9 mouse cellular contexts compared by ENCODE assay signal in the genomic region with DNA sequence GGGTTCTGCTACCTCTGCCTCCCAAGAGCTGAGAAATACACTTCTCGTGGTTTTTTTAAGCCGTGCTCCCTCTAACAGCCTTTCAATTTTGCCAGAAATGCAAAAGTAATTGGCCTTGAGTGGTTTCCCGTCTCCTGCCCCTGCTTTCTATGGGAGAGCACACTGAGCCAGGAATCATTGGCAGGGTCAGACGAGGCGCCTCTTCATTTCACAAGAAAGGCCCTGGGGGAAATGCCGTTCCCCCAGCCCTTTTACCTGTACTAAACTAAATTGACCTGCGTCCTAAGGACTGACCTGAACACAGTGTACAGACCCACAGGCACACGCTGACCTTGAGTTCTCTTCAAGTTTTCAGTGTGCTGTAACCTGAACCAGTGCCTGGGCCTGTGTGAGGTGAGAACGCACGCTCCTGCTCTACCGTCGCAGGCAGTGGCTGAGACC. TPM values are rescaled to one million over a fixed set of nuclear protein-coding genes. Genes with fewer than 3 reads are reported as not detected.
DNase-seq lines count a peak whose midpoint lies in the region; ATAC-seq lines count a peak whose summit lies in the region.
"Had no signal": no experiment of that assay in that cellular context is flagged by ENCODE, and none has a peak within 500 bp of the region (broad histone marks: within the 10 kb centered on the region; RNA-seq: fewer than 3 reads in every experiment).

No protein-coding gene starts in this region.

- H3K27me3 ChIP-seq in hindbrain, embryonic 10.5 days (ENCODE audit: insufficient read depth, poor library complexity, severe bottlenecking): no peaks in the 10 kb centered on the region
- H3K27me3 ChIP-seq in hindbrain, embryonic 14.5 days (ENCODE audit: control insufficient read depth, insufficient read depth, low read length): no peaks in the 10 kb centered on the region
- H3K27me3 ChIP-seq: liver, embryonic 15.5 days had no signal

- peaks cover 63% of the 10 kb centered on the region for H3K4me1 ChIP-seq in hindbrain, embryonic 10.5 days (replicated peaks)
- H3K4me1 ChIP-seq in hindbrain, embryonic 14.5 days (replicated peaks; ENCODE audit: control insufficient read depth, insufficient read depth, low read length): peaks cover 30% of the 10 kb centered on the region
- H3K4me1 ChIP-seq in brown adipose tissue, adult 24 weeks (ENCODE audit: control insufficient read depth, insufficient read depth, insufficient read length, low read length): peaks cover 49% of the 10 kb centered on the region

- no peaks in the 10 kb centered on the region for H3K9me3 ChIP-seq in hindbrain, embryonic 10.5 days
- no peaks in the 10 kb centered on the region for H3K9me3 ChIP-seq in hindbrain, embryonic 14.5 days (ENCODE audit: control insufficient read depth, low read length)
- H3K9me3 ChIP-seq: liver, embryonic 15.5 days had no signal

- H3K27ac ChIP-seq in hindbrain, embryonic 10.5 days: 0 out of 2 replicates have a peak overlapping the region, but pooled peaks have one; percentile 75
- H3K27ac ChIP-seq in hindbrain, embryonic 14.5 days: no peak overlapping the region
- peak overlapping the region; percentile 87 for H3K27ac ChIP-seq in brown adipose tissue, adult 24 weeks (replicated peaks; ENCODE audit: low read depth, low read length)
- H3K27ac ChIP-seq: liver, embryonic 15.5 days had no signal

- H3K9ac ChIP-seq in hindbrain, embryonic 14.5 days: no peak overlapping the region
- H3K9ac ChIP-seq: liver, embryonic 15.5 days had no signal

- no peak overlapping the region for H3K4me3 ChIP-seq in hindbrain, embryonic 10.5 days
- H3K4me3 ChIP-seq in hindbrain, embryonic 14.5 days (replicated peaks; ENCODE audit: low read length): no peak overlapping the region
- peak overlapping the region; percentile 42 for H3K4me3 ChIP-seq in brown adipose tissue, adult 24 weeks (ENCODE audit: insufficient read depth, low read depth, low read length)
- H3K4me3 ChIP-seq: liver, embryonic 15.5 days had no signal

- peaks cover 54% of the 10 kb centered on the region for H3K36me3 ChIP-seq in hindbrain, embryonic 10.5 days
- peaks cover 26% of the 10 kb centered on the region for H3K36me3 ChIP-seq in hindbrain, embryonic 14.5 days (replicated peaks; ENCODE audit: control insufficient read depth, insufficient read depth)

- no peak for DNase-seq in hindbrain, embryonic 10.5 days (ENCODE audit: low spot score)
- DNase-seq in hindbrain, embryonic 14.5 days (ENCODE audit: low spot score): no peak
- peak; percentile 52 for DNase-seq in Muller cell, postnatal 12 days (ENCODE audit: inconsistent ontology term)
- peak; percentile 34 for DNase-seq in kidney, postnatal 10 days
- no peak for DNase-seq in embryo, embryonic 10.5 days (ENCODE audit: low spot score)
- DNase-seq in cerebellum, postnatal 14 days: no peak
- DNase-seq: thymus, postnatal 4 days had no signal

- ATAC-seq in hindbrain, embryonic 14.5 days (ENCODE audit: low FRiP score): no peak

- 81% methylated on average over 12 of the region's 12 CpGs for WGBS in hindbrain, embryonic 10.5 days
- WGBS in hindbrain, embryonic 14.5 days: 83% methylated on average over 12 of the region's 12 CpGs

- H3K4me2 ChIP-seq in hindbrain, embryonic 14.5 days (replicated peaks): no peak overlapping the region
- H3K4me2 ChIP-seq: liver, embryonic 15.5 days had no signal

RNA-seq across cellular contexts. Expression of gene Cyp17a1, which starts 26.9 kb away (rescaled TPM):
- not detected in 2 replicates for polyA plus RNA-seq in hindbrain, embryonic 10.5 days (2016; fragmentation: Nextera tagmentation; extraction: Ambion mirVana)
- not detected in 2 replicates for polyA plus RNA-seq in hindbrain, embryonic 14.5 days (2014; fragmentation: Nextera tagmentation; extraction: Ambion mirVana)
- polyA plus RNA-seq in brown adipose tissue, adult 24 weeks (2012; ENCODE audit: insufficient read depth, insufficient read length, missing spikeins): not detected in 2 replicates

RNA-seq across cellular contexts. Expression of gene Borcs7, which starts 43.6 kb away (rescaled TPM):
- 14.4 and 15.7 TPM in 2 replicates for polyA plus RNA-seq in hindbrain, embryonic 10.5 days (2016; fragmentation: Nextera tagmentation; extraction: Ambion mirVana)
- polyA plus RNA-seq in hindbrain, embryonic 14.5 days (2014; fragmentation: Nextera tagmentation; extraction: Ambion mirVana): 21.2 and 26.6 TPM in 2 replicates
- polyA plus RNA-seq in brown adipose tissue, adult 24 weeks (2012; ENCODE audit: insufficient read depth, insufficient read length, missing spikeins): 20.4 and 24.7 TPM in 2 replicates

RNA-seq across cellular contexts. Expression of gene Wbp1l, which starts 47.2 kb away (rescaled TPM):
- polyA plus RNA-seq in hindbrain, embryonic 10.5 days (2016; fragmentation: Nextera tagmentation; extraction: Ambion mirVana): 48.2 and 54.4 TPM in 2 replicates
- polyA plus RNA-seq in hindbrain, embryonic 14.5 days (2014; fragmentation: Nextera tagmentation; extraction: Ambion mirVana): 29.9 and 31.7 TPM in 2 replicates
- polyA plus RNA-seq in brown adipose tissue, adult 24 weeks (2012; ENCODE audit: insufficient read depth, insufficient read length, missing spikeins): 18.9 and 24.4 TPM in 2 replicates

Comparison
In these comparisons a context has a peak if more than half of its experiments do, and no peak if none do; other contexts are left out.
1. DNase-seq: peak in Muller cell, postnatal 12 days (single experiment) and kidney, postnatal 10 days (single experiment); none in hindbrain, embryonic 10.5 days (single experiment), hindbrain, embryonic 14.5 days (single experiment), embryo, embryonic 10.5 days (single experiment) and cerebellum, postnatal 14 days (0 of 2).